Mouse (Mus musculus) megakaryocyte, adult 5-6 weeks (primary cell): ENCODE results near the gene Scamp5. TPM values are rescaled to one million over a fixed set of nuclear protein-coding genes. Genes with fewer than 3 reads are reported as not detected.

Source experiments
- ATAC-seq: 2 replicates; pipeline ENCODE4 v1.8.0; 2016; ENCODE audit warnings: mild to moderate bottlenecking, inconsistent platforms; ENCODE audit not compliant: poor library complexity, severe bottlenecking
- total RNA-seq, 2 experiments: library from RNA; stranded (forward) in 1 of 2; stranded (reverse) in 1 of 2; fragments of 153-499, 151-499 nt in 1 of 2; fragments of 221-1000, 200-1000 nt in 1 of 2; gene quantifications; 2 replicates each; pipeline versions ENCODE4 v1.2.3 to v1.2.4; 2015 to 2017

The Scamp5 gene
- total RNA-seq, 2 experiments from 2014 or later, result 0.04 to 0.33 TPM

DNA sequence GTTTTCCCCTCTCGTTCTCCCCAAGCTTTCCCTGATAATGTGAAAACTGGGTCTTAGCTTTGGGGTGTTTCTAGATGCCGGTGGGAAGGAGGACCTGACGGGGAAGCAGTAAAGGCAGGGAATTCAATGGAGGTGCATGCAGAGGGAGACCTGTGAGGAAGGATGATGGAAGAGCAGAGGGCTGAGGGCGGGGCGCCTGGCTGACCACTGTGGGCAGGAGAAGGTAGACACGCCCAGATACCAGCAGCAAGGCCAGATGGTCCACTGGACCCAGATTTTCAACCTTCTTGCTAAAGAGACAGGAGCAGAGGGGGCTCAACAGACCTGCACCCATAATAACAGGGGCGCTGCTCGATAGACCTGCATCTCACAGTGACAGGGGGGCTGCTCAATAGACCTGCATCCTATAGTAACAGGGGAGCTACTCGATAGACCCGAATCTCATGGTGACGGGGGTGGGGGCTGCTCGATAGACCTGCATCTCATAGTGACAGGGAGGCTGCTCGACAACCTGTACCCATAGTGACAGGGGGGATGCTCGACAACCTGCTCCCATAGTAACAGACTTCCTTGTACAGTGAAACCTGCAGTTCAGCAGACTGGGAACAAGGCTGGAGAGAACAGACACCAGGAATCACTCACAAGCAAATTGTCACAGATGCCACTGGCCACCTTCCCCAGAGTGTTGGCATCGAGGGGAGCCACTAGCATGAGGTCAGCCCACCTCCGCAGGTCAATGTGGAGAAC is 48.2 kb downstream of the Scamp5 start:
- ATAC-seq, result no peak

DNA sequence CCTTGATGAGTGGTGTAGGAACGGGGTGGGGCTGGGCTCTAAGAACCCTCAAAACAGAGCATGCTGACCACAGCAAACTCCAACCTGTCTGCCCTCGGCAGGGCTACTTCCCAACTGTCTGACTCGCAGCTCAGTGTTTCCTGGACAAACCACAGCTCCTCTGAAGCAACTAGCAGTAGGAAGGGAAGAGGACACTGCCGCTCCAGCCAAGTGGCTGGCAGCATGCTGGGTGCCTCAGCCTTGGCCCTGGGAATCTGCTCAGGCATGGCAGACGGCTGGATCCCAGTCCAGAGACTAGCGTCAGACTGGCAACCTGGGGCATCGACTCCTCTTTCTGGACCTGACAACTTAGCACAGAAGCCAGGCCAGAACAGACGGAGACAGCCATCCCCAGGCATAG is 50.5 kb downstream of the Scamp5 start:
- no peak for ATAC-seq

DNA sequence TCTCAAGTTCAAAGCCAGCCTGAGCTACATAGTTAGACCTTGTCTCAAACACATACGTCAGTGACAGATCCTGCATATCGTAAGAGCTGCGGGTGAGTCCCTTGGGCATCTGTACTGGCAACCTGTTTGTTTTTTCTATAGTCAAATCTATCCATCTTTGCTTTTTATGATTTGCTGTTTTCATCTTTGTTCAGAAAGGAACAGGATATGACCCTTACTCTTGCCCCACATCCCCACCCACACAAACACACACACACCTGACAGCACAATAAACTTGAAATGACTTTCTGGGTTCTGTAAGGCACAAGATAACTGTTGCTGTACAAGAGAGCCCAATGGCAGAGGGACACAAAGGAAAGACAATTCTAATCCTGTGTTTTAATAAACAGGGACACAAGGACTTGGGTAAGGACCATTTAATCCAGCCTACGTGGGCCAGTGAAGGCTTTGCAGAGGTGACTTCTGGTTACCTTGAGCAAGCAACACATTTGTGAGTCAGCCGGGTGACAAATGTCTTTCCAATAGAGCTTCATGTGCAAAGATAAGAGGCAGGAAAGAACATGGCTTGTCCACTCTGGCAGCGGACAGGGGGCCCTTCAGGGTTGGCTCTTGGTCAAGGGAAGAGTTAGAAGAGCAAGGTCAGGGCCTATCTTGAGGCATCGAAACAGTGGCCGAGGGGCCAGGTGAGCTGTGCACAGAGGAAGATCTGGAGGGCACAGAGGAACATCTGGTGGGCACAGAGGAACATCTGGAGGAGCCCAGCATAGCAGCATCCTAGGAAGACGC is 60.5 kb downstream of the Scamp5 start:
- no peak for ATAC-seq

DNA sequence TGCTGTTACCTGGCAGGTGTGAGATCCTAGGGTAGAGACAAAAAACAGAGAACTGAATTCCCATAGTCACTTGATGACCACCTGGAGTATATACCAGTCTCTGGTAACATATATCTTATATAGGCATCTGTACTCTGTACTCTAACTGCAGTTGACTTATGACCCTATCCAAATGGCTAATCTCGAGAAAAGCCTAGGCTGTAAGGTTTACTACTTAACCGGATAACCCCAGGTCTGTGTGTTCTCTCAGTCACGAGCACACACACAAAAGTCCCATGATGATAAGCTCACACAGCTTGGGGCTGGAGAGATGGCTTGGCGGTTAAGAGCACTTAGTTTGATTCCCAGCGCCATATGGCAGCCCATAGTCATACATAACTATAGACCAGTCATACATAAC is 61.5 kb downstream of the Scamp5 start:
- ATAC-seq, result no peak

DNA sequence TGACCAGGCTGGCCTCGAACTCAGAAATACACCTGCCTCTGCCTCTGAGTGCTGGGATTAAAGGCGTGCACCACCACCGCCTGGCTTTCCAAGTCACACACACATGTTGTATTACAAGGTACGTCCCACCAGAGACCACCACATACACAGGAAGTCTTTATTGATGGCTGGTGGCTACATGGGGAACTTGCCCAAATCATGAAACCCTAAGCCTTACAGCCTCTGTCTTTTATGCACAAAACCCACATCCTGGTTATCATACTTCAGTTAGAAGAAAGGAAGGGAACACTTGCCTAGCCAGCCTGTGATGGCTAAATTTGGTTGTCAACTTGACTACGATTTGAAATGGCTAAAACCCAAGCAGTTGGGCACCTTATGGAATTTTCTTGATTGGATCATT is 63.8 kb downstream of the Scamp5 start:
- no peak for ATAC-seq

DNA sequence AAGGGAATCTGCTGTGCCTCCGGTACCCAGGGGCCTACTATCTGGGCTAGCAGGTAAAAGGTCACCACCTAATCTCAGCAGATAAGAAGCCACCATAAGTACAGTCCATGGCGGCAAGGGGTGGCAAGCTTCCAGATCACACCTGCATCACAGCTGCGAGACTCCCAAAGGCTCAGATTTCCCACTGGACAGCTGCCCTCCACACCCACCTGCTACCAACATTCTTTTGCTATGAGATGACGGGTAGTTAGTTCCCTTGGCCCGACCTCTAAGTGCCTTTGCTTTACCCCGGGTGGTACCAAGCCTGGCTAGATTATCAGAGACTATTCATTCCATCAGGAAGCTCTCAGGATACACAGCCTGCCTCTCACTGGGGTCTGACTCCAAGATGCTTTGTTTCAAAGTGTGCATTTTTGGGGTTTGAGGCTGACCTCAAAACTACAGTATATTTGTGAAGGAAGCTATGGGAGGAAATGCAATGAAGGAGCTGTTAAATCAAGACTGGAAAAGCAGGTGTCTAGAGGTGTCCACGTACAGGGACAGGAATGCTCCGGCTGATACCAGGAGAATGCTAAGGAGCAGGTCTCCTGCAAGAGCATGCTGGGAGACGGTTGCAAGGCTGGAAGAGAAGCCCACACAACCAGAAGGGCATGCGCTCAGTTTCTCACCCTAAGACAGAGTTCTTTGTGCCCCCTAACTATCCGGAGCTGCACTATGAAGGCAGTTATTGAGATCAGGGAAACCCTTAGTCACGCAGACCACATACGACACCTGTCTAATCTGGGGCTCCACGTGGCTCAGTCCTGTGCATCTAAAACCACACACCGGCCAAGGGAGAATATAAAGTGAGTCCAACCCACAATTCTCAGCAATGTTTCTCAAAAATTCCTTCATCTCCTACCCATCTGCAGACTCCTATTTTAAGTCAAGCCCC is 65.3 kb downstream of the Scamp5 start:
- no peak for ATAC-seq

DNA sequence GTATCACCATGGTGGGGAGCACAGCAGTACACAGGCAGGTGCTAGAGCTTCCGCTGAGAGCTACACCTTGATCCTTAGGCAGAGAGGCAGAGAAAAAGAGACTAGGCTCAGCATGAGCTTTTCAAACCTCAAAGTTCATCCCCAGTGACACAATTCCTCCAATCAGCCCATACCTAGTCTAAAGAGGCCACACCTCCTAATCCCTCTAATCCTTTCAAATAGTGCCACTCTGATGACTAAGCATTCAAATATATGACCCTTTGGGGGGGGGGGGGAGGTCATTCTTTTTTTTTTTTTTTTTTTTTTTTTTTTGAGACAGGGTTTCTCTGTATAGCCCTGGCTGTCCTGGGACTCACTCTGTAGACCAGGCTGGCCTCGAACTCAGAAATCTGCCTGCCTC is 69.1 kb downstream of the Scamp5 start:
- no peak for ATAC-seq

DNA sequence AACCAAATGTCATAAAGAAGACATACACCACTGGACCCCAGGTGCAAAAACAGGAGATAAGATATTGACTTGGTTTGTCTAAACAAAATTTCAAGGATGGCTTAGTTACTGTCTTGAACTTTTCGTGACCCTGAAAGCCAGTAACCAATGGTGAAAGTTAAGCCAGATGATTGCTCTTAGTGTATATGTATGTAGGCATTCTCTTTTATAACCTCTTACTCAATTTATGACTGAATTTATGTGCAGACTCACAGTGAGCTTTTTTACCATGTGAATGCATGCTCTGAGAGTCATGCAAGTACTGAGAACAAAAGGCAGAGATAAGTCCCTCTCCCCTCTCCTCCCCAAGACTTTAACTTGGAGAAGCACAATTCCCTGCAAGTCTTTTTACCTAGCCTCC is 75.0 kb downstream of the Scamp5 start:
- no peak for ATAC-seq

Other genes starting within 250 kb of the Scamp5 start
- not detected in 2 replicates for gene Trcg1, start 231.5 kb downstream of the Scamp5 start, total RNA-seq (2015)
- gene Trcg1, start 231.5 kb downstream of the Scamp5 start, total RNA-seq (2017), result not detected in 2 replicates
- gene 1700017B05Rik, start 205.4 kb downstream of the Scamp5 start, total RNA-seq (2015), result 15.6 and 17.9 TPM in 2 replicates
- gene 1700017B05Rik, start 205.4 kb downstream of the Scamp5 start, total RNA-seq (2017), result 8.4 and 15.1 TPM in 2 replicates
- gene Ppcdc, start 27.9 kb downstream of the Scamp5 start, total RNA-seq (2015), result 15.6 and 19.2 TPM in 2 replicates
- gene Ppcdc, start 27.9 kb downstream of the Scamp5 start, total RNA-seq (2017), result 14.5 and 19.2 TPM in 2 replicates
- gene Rpp25, start 36.0 kb upstream of the Scamp5 start, total RNA-seq (2015), result not detected in 2 replicates
- gene Rpp25, start 36.0 kb upstream of the Scamp5 start, total RNA-seq (2017), result not detected in 2 replicates
- gene Cox5a, start 53.2 kb upstream of the Scamp5 start, total RNA-seq (2015), result 374 and 399 TPM in 2 replicates
- gene Cox5a, start 53.2 kb upstream of the Scamp5 start, total RNA-seq (2017), result 54.0 and 61.6 TPM in 2 replicates
- 5.1 and 5.4 TPM in 2 replicates for gene Fam219b, start 69.5 kb upstream of the Scamp5 start, total RNA-seq (2015)
- gene Fam219b, start 69.5 kb upstream of the Scamp5 start, total RNA-seq (2017), result 8.7 and 10.5 TPM in 2 replicates
- gene Mpi, start 84.7 kb upstream of the Scamp5 start, total RNA-seq (2015), result 10.7 and 12.7 TPM in 2 replicates
- gene Mpi, start 84.7 kb upstream of the Scamp5 start, total RNA-seq (2017), result 6.9 and 11.5 TPM in 2 replicates
- 89.5 and 90.0 TPM in 2 replicates for gene Scamp2, start 92.9 kb upstream of the Scamp5 start, total RNA-seq (2015)
- gene Scamp2, start 92.9 kb upstream of the Scamp5 start, total RNA-seq (2017), result 36.3 and 40.0 TPM in 2 replicates
- 8.8 and 10.0 TPM in 2 replicates for gene Ulk3, start 121.4 kb upstream of the Scamp5 start, total RNA-seq (2015)
- gene Ulk3, start 121.4 kb upstream of the Scamp5 start, total RNA-seq (2017), result 4.7 and 9.4 TPM in 2 replicates
- gene Cplx3, start 138.2 kb upstream of the Scamp5 start, total RNA-seq (2015), result not detected in 2 replicates
- gene Cplx3, start 138.2 kb upstream of the Scamp5 start, total RNA-seq (2017), result not detected in 2 replicates
- not detected in 2 replicates for gene Lman1l, start 152.7 kb upstream of the Scamp5 start, total RNA-seq (2015)
- not detected in 2 replicates for gene Lman1l, start 152.7 kb upstream of the Scamp5 start, total RNA-seq (2017)
- 88.6 and 96.7 TPM in 2 replicates for gene Csk, start 185.6 kb upstream of the Scamp5 start, total RNA-seq (2015)
- gene Csk, start 185.6 kb upstream of the Scamp5 start, total RNA-seq (2017), result 230 and 282 TPM in 2 replicates
- gene Cyp1a2, start 215.6 kb upstream of the Scamp5 start, total RNA-seq (2015), result not detected in 2 replicates
- not detected in 2 replicates for gene Cyp1a2, start 215.6 kb upstream of the Scamp5 start, total RNA-seq (2017)
- not detected in 2 replicates for gene Cyp1a1, start 219.9 kb upstream of the Scamp5 start, total RNA-seq (2015)
- not detected in 2 replicates for gene Cyp1a1, start 219.9 kb upstream of the Scamp5 start, total RNA-seq (2017)
- gene Edc3, start 240.5 kb upstream of the Scamp5 start, total RNA-seq (2015), result 5.5 and 5.7 TPM in 2 replicates
- gene Edc3, start 240.5 kb upstream of the Scamp5 start, total RNA-seq (2017), result 3.7 and 4.9 TPM in 2 replicates